Mouse (Mus musculus): ENCODE results near the gene Ndst4.

The Ndst4 gene

GRCm38 (mm10) chr3:125403601-125404396, at the start of gene Ndst4:
TSS of gene Ndst4 (plus strand) at chr3:125404076.
- DNase-seq (ENCODE audit: low spot score): peak; percentile 15

GRCm38 (mm10) chr3:125397443-125397842, 6.4 kb upstream of the Ndst4 start:
- DNase-seq (ENCODE audit: low spot score): no peak

GRCm38 (mm10) chr3:125406456-125406855, 2.6 kb downstream of the Ndst4 start:
- DNase-seq (ENCODE audit: low spot score): no peak

- no peak for DNase-seq (ENCODE audit: low spot score)
Measured at GRCm38 (mm10) chr3:125406991-125407390, 3.1 kb downstream of the Ndst4 start.

GRCm38 (mm10) chr3:125466894-125467652, 63.2 kb downstream of the Ndst4 start:
- DNase-seq (ENCODE audit: low spot score): no peak

GRCm38 (mm10) chr3:125510102-125510501, 106.2 kb downstream of the Ndst4 start:
- DNase-seq (ENCODE audit: low spot score): no peak

GRCm38 (mm10) chr3:125533371-125533770, 129.5 kb downstream of the Ndst4 start:
- no peak for DNase-seq (ENCODE audit: low spot score)

- no peak for DNase-seq (ENCODE audit: low spot score)
Measured at GRCm38 (mm10) chr3:125570602-125571001, 166.7 kb downstream of the Ndst4 start.

GRCm38 (mm10) chr3:125632233-125632632, 228.4 kb downstream of the Ndst4 start:
- DNase-seq (ENCODE audit: low spot score): no peak

GRCm38 (mm10) chr3:125655009-125655635, 251.2 kb downstream of the Ndst4 start:
- DNase-seq (ENCODE audit: low spot score): no peak

GRCm38 (mm10) chr3:125660114-125660717, 256.3 kb downstream of the Ndst4 start:
- no peak for DNase-seq (ENCODE audit: low spot score)

GRCm38 (mm10) chr3:125660884-125661532, 257.1 kb downstream of the Ndst4 start:
- DNase-seq (ENCODE audit: low spot score): no peak

GRCm38 (mm10) chr3:125673997-125674794, 270.3 kb downstream of the Ndst4 start:
- no peak for DNase-seq (ENCODE audit: low spot score)

GRCm38 (mm10) chr3:125675211-125675896, 271.5 kb downstream of the Ndst4 start:
- no peak for DNase-seq (ENCODE audit: low spot score)

- peak; percentile 7 for DNase-seq (ENCODE audit: low spot score)
Measured at GRCm38 (mm10) chr3:125678924-125679323, 275.0 kb downstream of the Ndst4 start.

GRCm38 (mm10) chr3:125683460-125684230, 279.8 kb downstream of the Ndst4 start:
- peak; percentile 4 for DNase-seq (ENCODE audit: low spot score)

GRCm38 (mm10) chr3:125684583-125684982, 280.7 kb downstream of the Ndst4 start:
- DNase-seq (ENCODE audit: low spot score): no peak

GRCm38 (mm10) chr3:125687601-125688000, 283.7 kb downstream of the Ndst4 start:
- no peak for DNase-seq (ENCODE audit: low spot score)

- DNase-seq (ENCODE audit: low spot score): no peak
Measured at GRCm38 (mm10) chr3:125690948-125691347, 287.1 kb downstream of the Ndst4 start.

- DNase-seq (ENCODE audit: low spot score): no peak
Measured at GRCm38 (mm10) chr3:125722953-125723352, 319.1 kb downstream of the Ndst4 start.
